Mouse (Mus musculus): ENCODE measurements around the gene A430089I19Rik. TPM values are rescaled to one million over a fixed set of nuclear protein-coding genes. Genes with fewer than 3 reads are reported as not detected.

The A430089I19Rik gene
- total RNA-seq (2023), result not detected

DNA sequence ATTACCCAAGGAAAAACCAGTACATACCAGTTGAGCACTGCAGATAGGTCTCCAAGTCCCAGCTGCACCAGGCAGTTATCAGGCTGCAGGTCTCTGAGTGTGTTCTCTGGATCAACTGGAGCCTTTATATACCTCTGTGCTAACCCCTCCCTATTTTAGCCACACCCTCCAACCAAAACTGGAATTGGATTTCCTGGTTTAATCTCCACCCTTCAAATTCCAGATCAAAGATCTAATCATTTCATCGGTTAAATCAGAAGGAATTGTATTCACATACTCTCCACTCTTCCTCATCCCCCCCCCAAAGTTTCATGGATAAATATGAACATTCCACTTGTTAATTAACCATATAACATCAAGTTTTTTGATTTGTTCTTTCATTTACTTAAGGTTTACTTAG is at the start of gene A430089I19Rik:
Gene A430089I19Rik (minus strand): TSS at position 101 of the 400 bp plus-strand sequence.

DNA sequence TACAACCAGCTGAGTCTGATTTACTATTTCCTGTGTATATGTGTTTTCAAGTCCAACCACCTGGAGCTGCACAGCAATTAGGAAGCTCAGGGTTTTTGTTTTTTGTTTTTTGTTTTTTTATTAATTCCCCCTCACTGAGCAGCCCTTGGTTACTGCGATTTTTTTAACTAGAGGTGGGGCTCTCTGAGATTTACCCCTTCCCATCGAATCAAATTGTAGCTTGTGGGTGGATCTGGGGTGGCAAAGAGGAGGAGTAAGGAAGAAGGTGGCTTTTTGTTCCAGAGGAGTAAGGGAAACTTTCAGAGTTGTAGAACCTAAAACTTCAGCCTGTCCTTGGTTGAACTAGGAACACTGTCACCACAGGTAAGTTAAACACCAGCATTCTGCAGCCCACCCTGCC is 32.9 kb upstream of the A430089I19Rik start, which contains the start of gene AA792892:
Gene AA792892 (plus strand): TSS at position 301 of the 400 bp plus-strand sequence.

DNA sequence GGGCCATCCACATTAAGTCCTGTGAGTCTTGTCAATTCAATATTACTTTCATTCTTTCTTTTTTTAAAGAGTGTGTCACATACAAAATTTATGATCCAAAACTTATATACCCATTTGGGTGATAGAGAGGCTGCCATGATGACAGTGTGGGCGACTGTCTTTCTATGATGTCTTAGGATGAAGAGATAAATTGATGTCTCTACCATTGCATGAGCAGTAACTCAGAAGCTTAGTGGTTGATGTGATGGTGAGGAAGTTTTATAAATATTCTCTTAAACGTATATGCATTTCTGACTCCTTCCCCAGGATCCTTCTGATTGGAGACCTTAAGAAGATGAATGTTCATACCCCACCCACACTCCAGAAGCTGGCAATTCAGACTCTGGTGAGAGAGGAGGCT is 7.5 kb upstream of the A430089I19Rik start, which contains the start of gene Gm6502:
Gene Gm6502 (plus strand): TSS at position 301 of the 400 bp plus-strand sequence.

Other genes starting within 250 kb of the A430089I19Rik start
- not detected for gene BC061212, start 236.3 kb downstream of the A430089I19Rik start, total RNA-seq (2023)
- not detected for gene Gm6351, start 230.4 kb downstream of the A430089I19Rik start, total RNA-seq (2023)
- gene Gm3106, start 88.8 kb downstream of the A430089I19Rik start, total RNA-seq (2023), result not detected
- gene Gm6502, start 7.6 kb upstream of the A430089I19Rik start, total RNA-seq (2023), result not detected
- gene AA792892, start 33.0 kb upstream of the A430089I19Rik start, total RNA-seq (2023), result not detected
- not detected for gene Gm7682, start 139.0 kb upstream of the A430089I19Rik start, total RNA-seq (2023)
- gene Gm3139, start 219.5 kb upstream of the A430089I19Rik start, total RNA-seq (2023), result not detected

Data from neutrophil, adult 83 days (primary cell).